Mouse (Mus musculus) limb, embryonic 11.5 days (tissue): ENCODE measurements around the gene Tmem138. TPM values are rescaled to one million over a fixed set of nuclear protein-coding genes. Genes with fewer than 3 reads are reported as not detected.
A peak's percentile ranks its signal among the peaks of the same experiment; 100 is the strongest.

Experiments used
- ATAC-seq: fragments of 200-750 bp; cut with Nextera tagmentation; 2 replicates; pipeline ENCODE4 v1.8.0; 2017; ENCODE audit warnings: low read depth; ENCODE audit not compliant: insufficient number of reproducible peaks, low FRiP score, low TSS enrichment
- DNase-seq: peaks from one replicate; pipeline ENCODE4 v3.0.0-alpha.2; 2015; ENCODE audit warnings: low spot score
- H3K27ac ChIP-seq: fragments of 300-500 bp; sonication (generic); replicated peaks from 2 replicates; pipeline ENCODE4 v1.5.1; 2014; ENCODE audit warnings: low read depth, mild to moderate bottlenecking, low read length
- H3K27me3 ChIP-seq: fragments of 300-500 bp; sonication (generic); 2 replicates; pipeline ENCODE4 v1.6.1; 2014; ENCODE audit warnings: mild to moderate bottlenecking, low read length, mixed read lengths; ENCODE audit not compliant: control insufficient read depth, insufficient read depth
- H3K36me3 ChIP-seq: fragments of 300-500 bp; sonication (generic); 2 replicates; pipeline ENCODE4 v1.6.1; 2014; ENCODE audit warnings: mild to moderate bottlenecking, low read length, moderate library complexity, mixed read lengths; ENCODE audit not compliant: control insufficient read depth, insufficient read depth
- H3K4me1 ChIP-seq: fragments of 300-500 bp; sonication (generic); 2 replicates; pipeline ENCODE4 v1.6.1; 2014; ENCODE audit warnings: low read length, mixed read lengths; ENCODE audit not compliant: control insufficient read depth, insufficient read depth
- H3K4me2 ChIP-seq: fragments of 300-500 bp; sonication (generic); 2 replicates; pipeline ENCODE4 v1.6.1; 2014; ENCODE audit warnings: low read depth, mild to moderate bottlenecking, moderate library complexity; ENCODE audit not compliant: severe bottlenecking
- H3K4me3 ChIP-seq: fragments of 300-500 bp; sonication (generic); 2 replicates; pipeline ENCODE4 v1.5.1; 2014; ENCODE audit warnings: low read depth, low read length
- H3K9ac ChIP-seq: fragments of 300-500 bp; sonication (generic); 2 replicates; pipeline ENCODE4 v1.6.1; 2014; ENCODE audit warnings: mild to moderate bottlenecking, low read length
- H3K9me3 ChIP-seq: fragments of 300-500 bp; sonication (generic); 2 replicates; pipeline ENCODE4 v1.6.1; 2016; ENCODE audit warnings: low read length; ENCODE audit not compliant: control insufficient read depth
- WGBS: fragments of 180-500 bp; shearing (Covaris S2); extraction: QIAGEN DNeasy Blood & Tissue Kit; methylation state at CpG from one replicate; pipeline ENCODE4 v1.1.7; 2014; 5-methylcytosine and 5-hydroxymethylcytosine counted together
- polyA plus RNA-seq: library from polyadenylated mRNA; unstranded; fragments of >200 nt; fragmentation: Nextera tagmentation; extraction: Ambion mirVana; gene quantifications from 2 replicates; pipeline ENCODE4 v1.2.1, GENCODE M21; 2014

Gene Tmem138
- polyA plus RNA-seq, result 49.9 and 52.1 TPM in 2 replicates

GRCm38 (mm10) chr19:10576690-10577561 lies at the start of gene Tmem138, which contains the start of gene Cyb561a3:
TSS of gene Tmem138 (minus strand) at chr19:10577362.
TSS of gene Cyb561a3 (plus strand) at chr19:10577172.
- peaks cover 5% of the 10 kb centered on the region; the same call in 1 of the 2 replicates for H3K4me1 ChIP-seq
- H3K36me3 ChIP-seq, result peaks cover 4% of the 10 kb centered on the region; the same call in 1 of the 2 replicates
- DNase-seq, result peak; percentile 95
- H3K27ac ChIP-seq, result peak within 1 kb of the TSS; percentile 63
- peak; percentile 95 for ATAC-seq
- H3K9ac ChIP-seq, result peak within 1 kb of the TSS; percentile 76
- no peaks in the 10 kb centered on the region for H3K9me3 ChIP-seq
- under 1% methylated on average over 44 of the region's 44 CpGs for WGBS
- peak within 1 kb of the TSS; percentile 62 for H3K4me3 ChIP-seq
- H3K4me2 ChIP-seq, result peak within 1 kb of the TSS; percentile 79
- no peaks in the 10 kb centered on the region for H3K27me3 ChIP-seq

DNA sequence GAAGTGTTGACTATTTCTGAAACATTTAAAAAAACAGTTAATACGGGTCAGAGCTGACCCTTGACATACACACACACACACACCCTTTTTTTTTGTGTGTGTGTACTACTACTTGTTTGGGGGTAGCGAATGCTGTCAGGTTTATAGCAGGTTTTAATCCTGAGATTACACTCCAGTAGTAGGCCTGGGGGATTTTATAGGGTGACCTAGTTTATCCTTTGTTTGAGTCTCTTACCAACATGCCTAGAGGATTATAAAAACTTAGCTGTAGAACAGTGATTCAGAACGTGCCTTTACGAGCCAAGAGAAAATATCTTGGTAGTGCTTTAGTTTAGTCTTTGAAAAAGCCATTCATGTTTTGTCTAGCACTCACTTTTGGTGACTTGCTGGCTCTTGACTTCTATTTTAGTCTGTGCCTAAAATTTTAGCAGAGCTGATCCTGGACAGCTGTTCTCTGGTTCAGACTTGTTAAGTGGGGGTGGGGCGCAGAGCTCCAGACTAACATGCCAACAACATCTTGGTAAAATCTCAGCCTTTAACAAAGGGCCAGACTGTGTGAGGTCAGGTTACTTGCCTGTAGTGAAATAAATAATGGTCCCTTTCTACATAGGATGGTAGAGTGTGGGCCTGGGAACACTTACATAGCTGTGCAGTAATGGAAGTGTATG lies 31.5 kb upstream of the Tmem138 start:
- Histone ChIP-seq H3K4me3 (no peak overlapping the region), H3K36me3 (peaks cover 42% of the 10 kb centered on the region), H3K27me3 (no peaks in the 10 kb centered on the region), H3K4me1 (peaks cover 12% of the 10 kb centered on the region), H3K9me3 (no peaks in the 10 kb centered on the region), H3K4me2 (no peak overlapping the region), H3K9ac (no peak overlapping the region), H3K27ac (0 out of 2 replicates have a peak overlapping the region, but pooled peaks have one; percentile 18)
- ATAC-seq (no peak), DNase-seq (no peak)
- WGBS, result 84% methylated on average over 5 of the region's 5 CpGs

DNA sequence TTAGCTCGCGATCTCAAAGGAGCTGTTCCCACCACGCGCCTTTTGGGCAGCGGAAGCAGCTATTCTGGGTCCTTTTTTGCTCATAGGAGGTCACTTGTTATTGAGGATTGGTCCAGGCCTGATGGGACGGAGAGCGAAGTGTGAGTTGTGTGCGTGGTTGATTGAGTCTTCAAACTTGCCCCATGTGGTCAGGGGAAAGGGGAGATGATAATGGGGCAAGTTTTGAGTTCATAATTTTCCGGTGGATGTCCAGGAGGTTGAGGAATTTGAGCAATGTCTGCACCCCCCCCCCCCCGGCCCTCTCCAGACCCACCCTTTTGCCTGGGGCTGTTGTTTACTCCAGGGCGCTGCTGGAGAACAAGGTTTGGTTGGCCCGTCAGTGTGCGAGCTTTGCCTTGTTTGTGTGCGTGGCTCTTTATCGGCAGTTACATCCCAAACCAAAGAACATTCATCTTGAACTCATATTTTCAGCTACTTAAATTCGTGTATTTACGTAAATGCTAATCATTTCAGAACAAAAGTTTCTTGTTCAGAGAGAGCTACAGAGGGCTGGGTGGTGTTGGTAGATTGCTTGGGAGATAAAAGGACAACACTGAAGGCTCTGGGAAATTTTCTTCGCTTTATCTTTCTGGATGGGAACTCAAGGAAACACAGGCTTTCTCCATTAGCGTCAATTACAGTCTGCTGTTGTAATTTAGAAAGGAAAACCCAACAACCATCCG lies 28.9 kb upstream of the Tmem138 start:
- 5% methylated on average over 20 of the region's 20 CpGs for WGBS
- H3K27me3 ChIP-seq, result no peaks in the 10 kb centered on the region
- H3K4me2 ChIP-seq, result peak overlapping the region; percentile 77
- ATAC-seq (no peak), DNase-seq (no peak)
- peak overlapping the region; percentile 98 for H3K4me3 ChIP-seq
- H3K9ac ChIP-seq, result peak overlapping the region; percentile 98
- peaks cover 22% of the 10 kb centered on the region; the same call in 1 of the 2 replicates for H3K36me3 ChIP-seq
- no peaks in the 10 kb centered on the region for H3K9me3 ChIP-seq
- H3K4me1 ChIP-seq, result peaks cover 15% of the 10 kb centered on the region
- H3K27ac ChIP-seq, result peak overlapping the region; percentile 90

DNA sequence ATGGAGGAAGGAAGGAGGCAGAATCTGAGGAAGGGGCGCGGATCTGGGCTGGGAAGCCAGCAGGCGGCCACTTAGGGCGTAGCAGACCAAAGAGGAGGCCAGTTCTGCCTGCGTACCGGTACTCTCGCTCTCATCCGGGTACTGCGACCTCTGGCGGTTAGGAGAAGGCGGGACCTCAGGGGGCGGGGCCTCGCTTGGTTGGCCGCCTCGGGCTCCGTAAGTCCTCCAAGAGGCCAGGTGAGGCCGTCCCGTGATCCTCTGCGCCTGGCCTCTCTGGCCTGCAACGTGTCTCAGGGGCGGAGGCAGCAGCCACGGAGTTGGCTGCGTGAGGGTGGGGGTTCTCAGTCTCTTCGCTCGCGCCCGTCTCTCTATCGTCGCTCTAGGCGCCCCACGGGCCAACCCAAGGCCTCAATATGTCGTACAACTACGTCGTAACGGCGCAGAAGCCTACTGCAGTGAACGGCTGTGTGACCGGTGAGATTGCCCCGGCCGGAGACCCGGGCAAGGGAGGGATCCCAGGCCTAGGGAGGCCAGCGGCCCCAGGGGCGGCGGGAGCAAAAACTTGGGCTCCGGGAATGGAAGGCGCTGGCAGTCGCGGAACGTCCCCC lies 28.2 kb upstream of the Tmem138 start, which contains the start of the genes Ddb1 and Tkfc:
TSS of gene Ddb1 (plus strand) at position 35 of the 608 bp plus-strand sequence.
TSS of gene Tkfc (minus strand) at position 362 of the 608 bp plus-strand sequence.
- 0% methylated on average over 49 of the region's 49 CpGs for WGBS

DNA sequence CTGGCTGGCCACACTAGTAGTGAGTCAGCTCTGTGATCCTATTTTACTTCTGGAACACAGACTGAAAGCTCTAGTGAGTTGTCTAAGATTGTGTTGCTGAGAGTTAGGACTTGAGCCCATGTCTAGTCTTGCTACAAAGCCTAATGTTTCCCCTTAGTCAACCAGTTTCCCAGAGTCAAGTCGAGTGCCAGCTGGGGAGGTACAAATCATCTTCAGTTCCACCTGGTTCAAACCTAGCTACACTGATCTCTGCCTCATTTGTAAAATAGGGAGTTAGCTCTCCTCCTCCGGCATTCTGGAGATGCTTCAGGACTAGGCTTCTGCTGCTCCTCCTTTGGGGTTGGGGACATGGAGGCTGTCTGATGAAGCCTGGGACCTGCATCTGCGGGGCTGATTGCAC lies 27.4 kb upstream of the Tmem138 start:
- peak overlapping the region; percentile 77 for H3K4me2 ChIP-seq
- H3K9me3 ChIP-seq, result no peaks in the 10 kb centered on the region
- peak overlapping the region; percentile 98 for H3K4me3 ChIP-seq
- peaks cover 10% of the 10 kb centered on the region; the same call in 1 of the 2 replicates for H3K36me3 ChIP-seq
- no peaks in the 10 kb centered on the region for H3K27me3 ChIP-seq
- ATAC-seq, result no peak
- no peak for DNase-seq
- 53% methylated on average over 3 of the region's 3 CpGs for whole genome bisulfite sequencing
- peak overlapping the region; percentile 98 for H3K9ac ChIP-seq
- H3K4me1 ChIP-seq, result peaks cover 15% of the 10 kb centered on the region
- no peak overlapping the region for H3K27ac ChIP-seq

More for the DNA sequence above, 28.2 kb upstream of the Tmem138 start, which contains the start of the genes Ddb1 and Tkfc:
- peak within 1 kb of the TSS; percentile 90 for H3K27ac ChIP-seq
- H3K9me3 ChIP-seq, result no peaks in the 10 kb centered on the region
- DNase-seq, result peak; percentile 99
- H3K4me2 ChIP-seq, result peak within 1 kb of the TSS; percentile 77
- peaks cover 15% of the 10 kb centered on the region for H3K4me1 ChIP-seq
- H3K27me3 ChIP-seq, result no peaks in the 10 kb centered on the region
- peak within 1 kb of the TSS; percentile 98 for H3K4me3 ChIP-seq
- peaks cover 16% of the 10 kb centered on the region; the same call in 1 of the 2 replicates for H3K36me3 ChIP-seq
- ATAC-seq, result peak; percentile 97
- peak within 1 kb of the TSS; percentile 98 for H3K9ac ChIP-seq

DNA sequence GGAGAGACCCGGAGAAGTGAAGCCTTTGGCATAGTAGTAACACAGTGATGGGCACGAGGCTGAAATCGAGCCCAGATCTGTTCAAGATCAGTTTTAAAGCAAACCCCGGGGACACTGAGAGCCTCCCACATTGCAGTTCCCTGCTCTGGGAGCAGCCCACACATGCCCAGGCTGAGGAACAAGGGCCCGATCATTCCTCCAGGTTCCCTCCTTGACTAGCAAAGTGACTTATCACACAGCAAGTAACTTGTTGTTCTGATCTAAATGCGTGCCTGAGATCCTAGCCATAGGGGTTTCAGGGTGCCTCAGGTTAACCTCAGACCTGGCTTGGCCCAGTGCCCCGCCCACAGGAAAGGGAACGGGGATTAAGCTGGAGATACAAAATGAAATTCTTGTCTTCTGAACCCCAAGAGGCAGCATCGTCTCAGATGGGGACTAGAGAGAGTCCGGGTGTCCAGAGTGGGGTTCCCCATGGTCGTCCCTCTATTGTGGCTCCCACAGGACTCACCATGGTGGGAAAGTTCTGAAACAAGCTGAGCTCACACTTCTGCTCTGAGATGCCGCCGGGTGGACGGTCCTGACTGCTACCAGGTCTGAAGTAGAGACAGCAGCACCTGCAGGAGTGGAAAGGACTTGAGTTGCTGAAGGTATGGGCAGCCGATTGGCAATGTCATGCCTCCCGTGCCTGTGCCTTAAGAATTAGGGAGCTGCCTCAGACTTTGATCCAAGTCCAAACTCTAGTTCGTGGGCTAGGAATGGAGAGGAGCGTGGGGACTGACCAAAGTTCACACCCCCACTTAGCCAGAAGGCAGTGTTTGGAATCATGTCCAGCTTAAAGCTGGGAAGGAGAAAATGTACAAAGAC lies 26.7 kb upstream of the Tmem138 start:
- 0 out of 2 replicates have a peak overlapping the region, but pooled peaks have one; percentile 0 for H3K4me3 ChIP-seq
- H3K27me3 ChIP-seq, result no peaks in the 10 kb centered on the region
- DNase-seq, result no peak
- peaks cover 15% of the 10 kb centered on the region for H3K4me1 ChIP-seq
- 0 out of 2 replicates have a peak overlapping the region, but pooled peaks have one; percentile 36 for H3K27ac ChIP-seq
- no peak overlapping the region for H3K4me2 ChIP-seq
- H3K9ac ChIP-seq, result 0 out of 2 replicates have a peak overlapping the region, but pooled peaks have one; percentile 22
- peaks cover 10% of the 10 kb centered on the region; the same call in 1 of the 2 replicates for H3K36me3 ChIP-seq
- no peak for ATAC-seq
- 88% methylated on average over 18 of the region's 18 CpGs for WGBS
- H3K9me3 ChIP-seq, result no peaks in the 10 kb centered on the region

- H3K4me3 ChIP-seq, result peak overlapping the region; percentile 28
- peaks cover 2% of the 10 kb centered on the region; the same call in 1 of the 2 replicates for H3K36me3 ChIP-seq
- ATAC-seq, result peak; percentile 46; the same call in 1 of the 2 replicates
- peak overlapping the region; percentile 83 for H3K9ac ChIP-seq
- 4% methylated on average over 9 of the region's 9 CpGs for WGBS
- no peaks in the 10 kb centered on the region for H3K27me3 ChIP-seq
- DNase-seq, result peak; percentile 95
- H3K4me2 ChIP-seq, result peak overlapping the region; percentile 57
- peak overlapping the region; percentile 89 for H3K27ac ChIP-seq
- no peaks in the 10 kb centered on the region for H3K9me3 ChIP-seq
- H3K4me1 ChIP-seq, result peaks cover 11% of the 10 kb centered on the region
These were observed 25.6 kb upstream of the Tmem138 start for GRCm38 (mm10) chr19:10602787-10603186.
